Comparison of ENCODE assay signal across 10 mouse cellular contexts in the genomic region with DNA sequence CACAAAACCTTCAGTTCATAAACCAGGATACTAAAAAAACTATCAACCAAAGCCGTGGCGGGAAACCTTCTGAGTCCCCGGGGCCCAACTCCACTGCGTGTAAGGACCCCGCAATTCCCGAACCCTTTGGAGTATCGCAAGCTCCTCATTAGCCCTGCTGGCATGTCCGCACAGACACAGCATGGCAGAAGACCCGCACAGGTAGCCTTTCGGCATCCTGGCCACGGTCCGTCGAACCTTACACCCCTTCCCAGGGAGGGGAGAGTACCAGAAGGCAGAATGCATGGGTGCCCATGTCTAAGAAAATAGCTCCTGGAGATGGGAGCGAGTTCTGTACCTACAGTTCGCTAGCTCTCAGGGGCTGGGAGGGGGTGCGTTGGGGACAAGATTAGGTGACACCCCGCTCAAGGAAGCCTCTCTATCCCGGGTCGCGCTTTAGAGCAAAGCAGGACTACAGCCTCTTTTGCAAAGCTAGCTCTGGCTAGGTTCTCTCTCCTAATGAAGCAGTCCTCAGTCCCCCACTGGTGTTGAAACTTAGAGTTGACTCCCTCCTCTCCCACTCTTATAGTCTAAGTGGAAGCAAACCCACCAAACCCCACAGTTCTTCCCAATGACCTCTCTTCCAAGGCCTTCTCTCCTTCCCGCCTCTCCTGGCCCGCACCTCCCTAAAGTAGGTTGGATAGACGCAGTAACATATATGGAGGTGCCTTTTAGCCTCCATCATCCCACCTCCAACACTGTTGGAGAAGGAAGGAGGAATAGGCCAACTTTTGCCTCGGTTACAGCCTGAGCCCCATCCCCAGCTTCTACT. TPM values are rescaled to one million over a fixed set of nuclear protein-coding genes. Genes with fewer than 3 reads are reported as not detected.
A peak's percentile ranks its signal among the peaks of the same experiment; 100 is the strongest.
DNase-seq lines count a peak whose midpoint lies in the region; ATAC-seq lines count a peak whose summit lies in the region.
"Had no signal": no experiment of that assay in that cellular context is flagged by ENCODE, and none has a peak within 500 bp of the region (broad histone marks: within the 10 kb centered on the region; RNA-seq: fewer than 3 reads in every experiment).

No protein-coding gene starts in this region.

- H3K4me3 ChIP-seq in lung, embryonic 16.5 days (ENCODE audit: low read length): peak overlapping the region; percentile 61
- peak overlapping the region; percentile 20 for H3K4me3 ChIP-seq in forebrain, embryonic 16.5 days (replicated peaks; ENCODE audit: low read length)
- H3K4me3 ChIP-seq in liver, embryonic 11.5 days (ENCODE audit: low read depth, low read length): peak overlapping the region; percentile 58
- peak overlapping the region; percentile 53 for H3K4me3 ChIP-seq in stomach, embryonic 14.5 days (ENCODE audit: low read depth, low read length)

- peaks cover 5% of the 10 kb centered on the region; the same call in 1 of the 2 replicates for H3K4me1 ChIP-seq in lung, embryonic 16.5 days (replicated peaks; ENCODE audit: control insufficient read depth, insufficient read depth, low read length)
- H3K4me1 ChIP-seq in forebrain, embryonic 16.5 days (replicated peaks; ENCODE audit: control insufficient read depth, insufficient read depth, low read length): peaks cover 43% of the 10 kb centered on the region
- peaks cover 14% of the 10 kb centered on the region for H3K4me1 ChIP-seq in liver, embryonic 11.5 days (replicated peaks; ENCODE audit: control insufficient read depth, insufficient read depth, low read length)
- H3K4me1 ChIP-seq in stomach, embryonic 14.5 days (ENCODE audit: control insufficient read depth, insufficient read depth, low read length): no peaks in the 10 kb centered on the region

- DNase-seq in lung, postnatal 25 days (ENCODE audit: low spot score): no peak
- no peak for DNase-seq in liver, embryonic 11.5 days (ENCODE audit: low spot score)
- DNase-seq in urinary bladder, postnatal 14 days (ENCODE audit: low spot score): no peak
- DNase-seq in layer of hippocampus, adult 9-11 months: no peak
- no peak for DNase-seq in spleen, adult 12 weeks (ENCODE audit: low spot score)

- H3K36me3 ChIP-seq in lung, embryonic 16.5 days (ENCODE audit: control insufficient read depth, insufficient read depth, low read length): no peaks in the 10 kb centered on the region
- no peaks in the 10 kb centered on the region for H3K36me3 ChIP-seq in forebrain, embryonic 16.5 days (ENCODE audit: control insufficient read depth, insufficient read depth)
- H3K36me3 ChIP-seq in liver, embryonic 11.5 days (ENCODE audit: control insufficient read depth, insufficient read depth, low read length): no peaks in the 10 kb centered on the region
- no peaks in the 10 kb centered on the region for H3K36me3 ChIP-seq in stomach, embryonic 14.5 days (ENCODE audit: control insufficient read depth, insufficient read depth, low read length)

- H3K27ac ChIP-seq in lung, embryonic 16.5 days (ENCODE audit: low read length): peak overlapping the region; percentile 97
- H3K27ac ChIP-seq in forebrain, embryonic 16.5 days (ENCODE audit: low read length): no peak overlapping the region
- no peak overlapping the region for H3K27ac ChIP-seq in liver, embryonic 11.5 days (ENCODE audit: low read depth, low read length)
- peak overlapping the region; percentile 88 for H3K27ac ChIP-seq in stomach, embryonic 14.5 days (ENCODE audit: low read length)
- H3K27ac ChIP-seq: left cerebral cortex, adult 2 months had no signal

- 4% methylated on average over 24 of the region's 24 CpGs for WGBS in lung, embryonic 16.5 days
- WGBS in forebrain, embryonic 16.5 days: 4% methylated on average over 24 of the region's 24 CpGs
- WGBS in liver, embryonic 11.5 days: 7% methylated on average over 24 of the region's 24 CpGs
- WGBS in stomach, embryonic 14.5 days: 8% methylated on average over 24 of the region's 24 CpGs

- peak overlapping the region; percentile 89 for H3K4me2 ChIP-seq in lung, embryonic 16.5 days (ENCODE audit: low read depth, low read length)
- peak overlapping the region; percentile 38 for H3K4me2 ChIP-seq in forebrain, embryonic 16.5 days (ENCODE audit: low read length)
- H3K4me2 ChIP-seq in liver, embryonic 11.5 days: peak overlapping the region; percentile 58
- H3K4me2 ChIP-seq in stomach, embryonic 14.5 days (replicated peaks; ENCODE audit: low read depth, low read length): peak overlapping the region; percentile 74

- peak overlapping the region; percentile 65 for H3K9ac ChIP-seq in lung, embryonic 16.5 days (ENCODE audit: low read length)
- no peak overlapping the region for H3K9ac ChIP-seq in forebrain, embryonic 16.5 days (replicated peaks; ENCODE audit: low read depth, low read length)
- no peak overlapping the region for H3K9ac ChIP-seq in liver, embryonic 11.5 days (ENCODE audit: low read depth, low read length)
- peak overlapping the region; percentile 74 for H3K9ac ChIP-seq in stomach, embryonic 14.5 days (replicated peaks; ENCODE audit: low read depth, low read length)

- no peak for ATAC-seq in lung, embryonic 16.5 days (ENCODE audit: low read depth)
- ATAC-seq in forebrain, embryonic 16.5 days: no peak
- ATAC-seq in liver, embryonic 11.5 days (replicated peaks; ENCODE audit: low FRiP score): no peak
- no peak for ATAC-seq in stomach, embryonic 14.5 days (ENCODE audit: insufficient number of reproducible peaks, insufficient read depth, low FRiP score, low read depth)

- H3K9me3 ChIP-seq in lung, embryonic 16.5 days (ENCODE audit: control insufficient read depth, low read length): no peaks in the 10 kb centered on the region
- H3K9me3 ChIP-seq in forebrain, embryonic 16.5 days (ENCODE audit: control insufficient read depth, low read length): no peaks in the 10 kb centered on the region
- no peaks in the 10 kb centered on the region for H3K9me3 ChIP-seq in liver, embryonic 11.5 days (ENCODE audit: control insufficient read depth, low read length)
- no peaks in the 10 kb centered on the region for H3K9me3 ChIP-seq in stomach, embryonic 14.5 days (ENCODE audit: control insufficient read depth, low read depth, low read length)

- peaks cover 2% of the 10 kb centered on the region; the same call in 1 of the 2 replicates for H3K27me3 ChIP-seq in lung, embryonic 16.5 days (ENCODE audit: control insufficient read depth, insufficient read depth, low read depth, low read length)
- H3K27me3 ChIP-seq in forebrain, embryonic 16.5 days (replicated peaks; ENCODE audit: control insufficient read depth, insufficient read depth, low read length): peaks cover 72% of the 10 kb centered on the region
- H3K27me3 ChIP-seq in liver, embryonic 11.5 days (replicated peaks; ENCODE audit: control insufficient read depth, insufficient read depth, low read length): peaks cover 81% of the 10 kb centered on the region
- H3K27me3 ChIP-seq in stomach, embryonic 14.5 days (ENCODE audit: control insufficient read depth, insufficient read depth, low read length): no peaks in the 10 kb centered on the region

RNA-seq across cellular contexts. Expression of a gene that starts 0.8 kb away (rescaled TPM):
- polyA plus RNA-seq in lung, embryonic 16.5 days (2015; fragmentation: Nextera tagmentation; extraction: Ambion mirVana): 78.9 and 79.0 TPM in 2 replicates
- polyA plus RNA-seq in forebrain, embryonic 16.5 days (2015; fragmentation: Nextera tagmentation; extraction: Ambion mirVana): 3.2 and 7.4 TPM in 2 replicates
- polyA plus RNA-seq in liver, embryonic 11.5 days (2014; fragmentation: Nextera tagmentation; extraction: Ambion mirVana): 6.9 and 10.3 TPM in 2 replicates
- 58.0 and 73.9 TPM in 2 replicates for polyA plus RNA-seq in stomach, embryonic 14.5 days (2014; fragmentation: Nextera tagmentation; extraction: Ambion mirVana)

RNA-seq across cellular contexts. Expression of a gene that starts 10.4 kb away (rescaled TPM):
- 0.49 TPM in 1 of 2 replicates, not detected in the other for polyA plus RNA-seq in lung, embryonic 16.5 days (2015; fragmentation: Nextera tagmentation; extraction: Ambion mirVana)
- polyA plus RNA-seq in forebrain, embryonic 16.5 days (2015; fragmentation: Nextera tagmentation; extraction: Ambion mirVana): not detected in 2 replicates
- 0.26 TPM in 1 of 2 replicates, not detected in the other for polyA plus RNA-seq in liver, embryonic 11.5 days (2014; fragmentation: Nextera tagmentation; extraction: Ambion mirVana)
- polyA plus RNA-seq in stomach, embryonic 14.5 days (2014; fragmentation: Nextera tagmentation; extraction: Ambion mirVana): 0.36 and 1.1 TPM in 2 replicates
- polyA plus RNA-seq: cortical plate, adult 2 months had no signal

Comparison
In these comparisons a context has a peak if more than half of its experiments do, and no peak if none do; other contexts are left out.
1. H3K27ac ChIP-seq: peak in lung, embryonic 16.5 days (single experiment) and stomach, embryonic 14.5 days (single experiment); none in forebrain, embryonic 16.5 days (single experiment) and liver, embryonic 11.5 days (single experiment).
2. H3K4me2 ChIP-seq: peak in every context shown above with its lines; median percentile 89 in lung, embryonic 16.5 days; 74 in stomach, embryonic 14.5 days; 58 in liver, embryonic 11.5 days; 38 in forebrain, embryonic 16.5 days.
3. H3K9ac ChIP-seq: peak in lung, embryonic 16.5 days (single experiment) and stomach, embryonic 14.5 days (single experiment); none in forebrain, embryonic 16.5 days (single experiment) and liver, embryonic 11.5 days (single experiment).
4. Peak in every context shown above with its lines, with median percentiles within 50 percentile points of each other: H3K4me3 ChIP-seq.